Mouse (Mus musculus) heart, embryonic 11.5 days (tissue): ENCODE results near the gene Cyb5rl. TPM values are rescaled to one million over a fixed set of nuclear protein-coding genes. Genes with fewer than 3 reads are reported as not detected.

Experiments used
- ATAC-seq: fragments of 200-750 bp; cut with Nextera tagmentation; replicated peaks from 2 replicates; pipeline ENCODE4 v1.8.0; 2017; ENCODE audit warnings: moderate library complexity; ENCODE audit not compliant: insufficient number of reproducible peaks, low FRiP score, low TSS enrichment
- H3K27ac ChIP-seq: fragments of 300-500 bp; sonication (generic); 2 replicates; pipeline ENCODE4 v1.5.1; 2014; ENCODE audit warnings: mild to moderate bottlenecking, low read depth, low read length
- H3K27me3 ChIP-seq: fragments of 300-500 bp; sonication (generic); 2 replicates; pipeline ENCODE4 v1.6.1; 2014; ENCODE audit warnings: mild to moderate bottlenecking, low read length, mixed read lengths; ENCODE audit not compliant: control insufficient read depth, insufficient read depth
- H3K36me3 ChIP-seq: fragments of 300-500 bp; sonication (generic); 2 replicates; pipeline ENCODE4 v1.6.1; 2014; ENCODE audit warnings: mild to moderate bottlenecking, low read length, moderate library complexity, mixed read lengths; ENCODE audit not compliant: control insufficient read depth, insufficient read depth
- H3K4me1 ChIP-seq: fragments of 300-500 bp; sonication (generic); 2 replicates; pipeline ENCODE4 v1.6.1; 2014; ENCODE audit warnings: low read length; ENCODE audit not compliant: control insufficient read depth, insufficient read depth
- H3K4me2 ChIP-seq: fragments of 300-500 bp; sonication (generic); 2 replicates; pipeline ENCODE4 v1.6.1; 2014; ENCODE audit warnings: mild to moderate bottlenecking, moderate library complexity
- H3K4me3 ChIP-seq: fragments of 300-500 bp; sonication (generic); 2 replicates; pipeline ENCODE4 v1.5.1; 2014; ENCODE audit warnings: low read depth, low read length
- H3K9ac ChIP-seq: fragments of 300-500 bp; sonication (generic); 2 replicates; pipeline ENCODE4 v1.6.1; 2014; ENCODE audit warnings: mild to moderate bottlenecking, low read depth, low read length, moderate library complexity
- H3K9me3 ChIP-seq: fragments of 300-500 bp; sonication (generic); replicated peaks from 2 replicates; pipeline ENCODE4 v1.6.1; 2016; ENCODE audit warnings: low read length; ENCODE audit not compliant: control insufficient read depth
- WGBS: fragments of 180-500 bp; shearing (Covaris S2); extraction: QIAGEN DNeasy Blood & Tissue Kit; methylation state at CpG from one replicate; pipeline ENCODE4 v1.1.7; 2014; ENCODE audit not compliant: insufficient replicate concordance; 5-methylcytosine and 5-hydroxymethylcytosine counted together
- polyA plus RNA-seq: library from polyadenylated mRNA; unstranded; fragments of >200 nt; fragmentation: Nextera tagmentation; extraction: Ambion mirVana; gene quantifications from 2 replicates; pipeline ENCODE4 v1.2.1, GENCODE M21; 2014

Gene Cyb5rl
- polyA plus RNA-seq, 1 experiment from 2014 or later, result 3.7 TPM

GRCm38 (mm10) chr4:107067151-107067840 is 508 bp downstream of the Cyb5rl start:
- no peak for ATAC-seq
- H3K4me3 ChIP-seq, result peak overlapping the region; percentile 90
- WGBS, result 4% methylated on average over 33 of the region's 33 CpGs
- H3K4me2 ChIP-seq, result peak overlapping the region; percentile 99
- no peaks in the 10 kb centered on the region for H3K9me3 ChIP-seq
- peak overlapping the region; percentile 78 for H3K9ac ChIP-seq
- no peak overlapping the region for H3K27ac ChIP-seq
- 0 out of 2 replicates have a peak, but pooled peaks cover 2% of the 10 kb centered on the region for H3K27me3 ChIP-seq
- H3K4me1 ChIP-seq, result peaks cover 11% of the 10 kb centered on the region
- H3K36me3 ChIP-seq, result peaks cover 10% of the 10 kb centered on the region; the same call in 1 of the 2 replicates

- no peaks in the 10 kb centered on the region for H3K9me3 ChIP-seq
- WGBS, result 84% methylated on average over 9 of the region's 9 CpGs
- H3K27me3 ChIP-seq, result 0 out of 2 replicates have a peak, but pooled peaks cover 3% of the 10 kb centered on the region
- H3K4me2 ChIP-seq, result no peak overlapping the region
- no peak overlapping the region for H3K27ac ChIP-seq
- no peaks in the 10 kb centered on the region for H3K36me3 ChIP-seq
- peaks cover 4% of the 10 kb centered on the region; the same call in 1 of the 2 replicates for H3K4me1 ChIP-seq
- H3K9ac ChIP-seq, result no peak overlapping the region
- H3K4me3 ChIP-seq, result no peak overlapping the region
- ATAC-seq, result no peak
These were observed 5.6 kb downstream of the Cyb5rl start for GRCm38 (mm10) chr4:107072343-107072742.

GRCm38 (mm10) chr4:107075456-107075855 is 8.7 kb downstream of the Cyb5rl start:
- ATAC-seq, result no peak
- no peaks in the 10 kb centered on the region for H3K9me3 ChIP-seq
- H3K4me2 ChIP-seq, result no peak overlapping the region
- peaks cover 2% of the 10 kb centered on the region for H3K4me1 ChIP-seq
- 61% methylated on average over 5 of the region's 5 CpGs for WGBS
- H3K4me3 ChIP-seq, result no peak overlapping the region
- no peak overlapping the region for H3K9ac ChIP-seq
- 0 out of 2 replicates have a peak, but pooled peaks cover 3% of the 10 kb centered on the region for H3K27me3 ChIP-seq
- no peaks in the 10 kb centered on the region for H3K36me3 ChIP-seq
- H3K27ac ChIP-seq, result no peak overlapping the region

GRCm38 (mm10) chr4:107078894-107079293 is 12.1 kb downstream of the Cyb5rl start:
- WGBS, result 74% methylated on average over 4 of the region's 4 CpGs
- no peak for ATAC-seq
- Histone ChIP-seq H3K9me3 (no peaks in the 10 kb centered on the region), H3K36me3 (no peaks in the 10 kb centered on the region), H3K27me3 (no peaks in the 10 kb centered on the region), H3K9ac (no peak overlapping the region), H3K4me2 (no peak overlapping the region), H3K27ac (0 out of 2 replicates have a peak overlapping the region, but pooled peaks have one; percentile 42), H3K4me1 (peaks cover 7% of the 10 kb centered on the region), H3K4me3 (no peak overlapping the region)

GRCm38 (mm10) chr4:107079716-107080115 is 12.9 kb downstream of the Cyb5rl start:
- H3K9me3 ChIP-seq, result no peaks in the 10 kb centered on the region
- H3K9ac ChIP-seq, result no peak overlapping the region
- peaks cover 15% of the 10 kb centered on the region for H3K4me1 ChIP-seq
- no peaks in the 10 kb centered on the region for H3K27me3 ChIP-seq
- no peak overlapping the region for H3K4me3 ChIP-seq
- no peak overlapping the region for H3K27ac ChIP-seq
- ATAC-seq, result no peak
- no peaks in the 10 kb centered on the region for H3K36me3 ChIP-seq
- no peak overlapping the region for H3K4me2 ChIP-seq

- no peak for ATAC-seq
- H3K4me3 ChIP-seq, result no peak overlapping the region
- no peaks in the 10 kb centered on the region for H3K9me3 ChIP-seq
- 0 out of 2 replicates have a peak, but pooled peaks cover 3% of the 10 kb centered on the region for H3K27me3 ChIP-seq
- H3K36me3 ChIP-seq, result no peaks in the 10 kb centered on the region
- no peak overlapping the region for H3K9ac ChIP-seq
- H3K4me1 ChIP-seq, result peaks cover 19% of the 10 kb centered on the region
- H3K27ac ChIP-seq, result no peak overlapping the region
- H3K4me2 ChIP-seq, result no peak overlapping the region
- WGBS, result 81% methylated on average over 3 of the region's 3 CpGs
These were observed 15.4 kb downstream of the Cyb5rl start for GRCm38 (mm10) chr4:107082185-107082584.

- H3K27me3 ChIP-seq, result 0 out of 2 replicates have a peak, but pooled peaks cover 3% of the 10 kb centered on the region
- H3K4me3 ChIP-seq, result no peak overlapping the region
- no peaks in the 10 kb centered on the region for H3K36me3 ChIP-seq
- no peak for ATAC-seq
- 82% methylated on average over 4 of the region's 4 CpGs for WGBS
- no peak overlapping the region for H3K4me2 ChIP-seq
- no peaks in the 10 kb centered on the region for H3K9me3 ChIP-seq
- H3K4me1 ChIP-seq, result peaks cover 19% of the 10 kb centered on the region
- no peak overlapping the region for H3K27ac ChIP-seq
- no peak overlapping the region for H3K9ac ChIP-seq
These were observed 16.3 kb downstream of the Cyb5rl start for GRCm38 (mm10) chr4:107083126-107083525.

GRCm38 (mm10) chr4:107084343-107084742 is 17.6 kb downstream of the Cyb5rl start:
- Histone ChIP-seq H3K9me3 (no peaks in the 10 kb centered on the region), H3K9ac (no peak overlapping the region), H3K4me1 (peaks cover 19% of the 10 kb centered on the region), H3K4me2 (peak overlapping the region; percentile 12; the same call in 1 of the 2 replicates), H3K27me3 (0 out of 2 replicates have a peak, but pooled peaks cover 3% of the 10 kb centered on the region), H3K36me3 (no peaks in the 10 kb centered on the region), H3K27ac (peak overlapping the region; percentile 18; the same call in 1 of the 2 replicates), H3K4me3 (no peak overlapping the region)
- WGBS, result 0% methylated on average over 1 of the region's 1 CpGs
- ATAC-seq, result no peak
